ENCODE assay signal across 8 mouse cellular contexts in the genomic region with DNA sequence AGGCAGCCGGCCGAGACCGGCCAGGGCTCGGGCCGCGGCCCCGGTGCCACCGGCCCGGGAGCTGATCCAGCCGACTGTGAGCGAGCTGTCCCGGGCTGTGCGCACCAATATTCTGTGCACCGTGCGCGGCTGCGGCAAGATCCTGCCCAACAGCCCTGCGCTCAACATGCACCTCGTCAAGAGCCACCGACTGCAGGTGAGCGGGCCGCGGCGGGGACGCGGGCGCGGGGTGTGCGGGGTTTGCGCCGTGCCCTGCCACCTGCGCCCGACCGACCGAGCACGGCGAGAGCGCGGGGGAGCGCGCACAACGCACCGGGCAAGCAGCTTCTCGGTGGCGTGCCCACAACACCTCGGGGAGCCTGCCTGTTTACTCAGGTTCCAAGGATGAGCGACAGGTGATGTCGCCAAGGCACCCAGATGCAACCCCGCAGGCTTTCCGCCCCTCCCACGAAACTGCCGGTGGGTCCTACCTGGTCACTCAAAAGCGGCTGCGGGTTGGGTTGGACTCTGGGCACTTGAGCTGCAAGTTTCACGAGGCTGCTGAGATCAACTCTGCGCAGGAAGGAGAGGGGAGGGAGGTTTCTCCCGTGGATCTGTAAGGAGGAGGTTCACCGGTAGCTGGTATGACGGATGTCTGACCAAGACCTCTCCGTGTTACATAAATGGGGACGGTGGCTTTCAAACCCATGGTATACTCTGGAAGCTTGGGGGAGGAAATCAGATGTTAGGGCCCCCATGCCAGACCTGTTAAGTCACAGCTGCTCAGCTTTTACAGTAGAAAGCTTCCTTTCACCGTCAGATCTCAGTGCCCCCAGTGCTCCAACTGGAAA. TPM values are rescaled to one million over a fixed set of nuclear protein-coding genes. Genes with fewer than 3 reads are reported as not detected.
DNase-seq lines count a peak whose midpoint lies in the region; ATAC-seq lines count a peak whose summit lies in the region.

No protein-coding gene starts in this region.

- peak overlapping the region; percentile 98 for H3K4me2 ChIP-seq in heart, embryonic 11.5 days
- H3K4me2 ChIP-seq in kidney, embryonic 14.5 days (replicated peaks; ENCODE audit: low read depth, low read length) = peak overlapping the region; percentile 97
- peak overlapping the region; percentile 98 for H3K4me2 ChIP-seq in neural tube, embryonic 12.5 days (replicated peaks)

- under 1% methylated on average over 52 of the region's 62 CpGs for WGBS in heart, embryonic 11.5 days (ENCODE audit: insufficient replicate concordance)
- under 1% methylated on average over 56 of the region's 62 CpGs for WGBS in kidney, embryonic 14.5 days
- WGBS in neural tube, embryonic 12.5 days = under 1% methylated on average over 62 of the region's 62 CpGs

- H3K36me3 ChIP-seq in heart, embryonic 11.5 days (ENCODE audit: control insufficient read depth, insufficient read depth, low read length) = 0 out of 2 replicates have a peak, but pooled peaks cover 2% of the 10 kb centered on the region
- peaks cover 7% of the 10 kb centered on the region; the same call in 1 of the 2 replicates for H3K36me3 ChIP-seq in kidney, embryonic 14.5 days (ENCODE audit: control insufficient read depth, insufficient read depth, low read length)
- H3K36me3 ChIP-seq in neural tube, embryonic 12.5 days = no peaks in the 10 kb centered on the region

- H3K9me3 ChIP-seq in heart, embryonic 11.5 days (replicated peaks; ENCODE audit: control insufficient read depth, low read length) = no peaks in the 10 kb centered on the region
- H3K9me3 ChIP-seq in kidney, embryonic 14.5 days (ENCODE audit: control insufficient read depth, low read length) = no peaks in the 10 kb centered on the region
- no peaks in the 10 kb centered on the region for H3K9me3 ChIP-seq in neural tube, embryonic 12.5 days

- 0 out of 2 replicates have a peak overlapping the region, but pooled peaks have one; percentile 29 for H3K27ac ChIP-seq in heart, embryonic 11.5 days (ENCODE audit: low read depth, low read length)
- H3K27ac ChIP-seq in kidney, embryonic 14.5 days (ENCODE audit: low read depth, low read length) = 0 out of 2 replicates have a peak overlapping the region, but pooled peaks have one; percentile 37
- 0 out of 2 replicates have a peak overlapping the region, but pooled peaks have one; percentile 7 for H3K27ac ChIP-seq in neural tube, embryonic 12.5 days

- DNase-seq in left cerebral cortex, adult 18-20 months (ENCODE audit: low spot score in 2 of 2) = peak; percentile 35 to 47
- no peak for DNase-seq in left cerebral cortex, adult 11 months (ENCODE audit: low spot score)
- DNase-seq in embryo, embryonic 10.5 days (ENCODE audit: low spot score) = peak; percentile 26
- peak; percentile 33 to 44 for DNase-seq in lung, adult 18-20 months
- peak; percentile 28 to 30 for DNase-seq in thymus, adult 18-20 months

- peak; percentile 48; the same call in 1 of the 2 replicates for ATAC-seq in heart, embryonic 11.5 days (replicated peaks; ENCODE audit: insufficient number of reproducible peaks, low FRiP score, low TSS enrichment)
- peak; percentile 68 for ATAC-seq in kidney, embryonic 14.5 days (ENCODE audit: low FRiP score, low TSS enrichment)
- ATAC-seq in neural tube, embryonic 12.5 days (ENCODE audit: low FRiP score, low read depth) = peak; percentile 80

- no peaks in the 10 kb centered on the region for H3K27me3 ChIP-seq in heart, embryonic 11.5 days (ENCODE audit: control insufficient read depth, insufficient read depth, low read length)
- no peaks in the 10 kb centered on the region for H3K27me3 ChIP-seq in kidney, embryonic 14.5 days (ENCODE audit: control insufficient read depth, insufficient read depth, low read length)
- H3K27me3 ChIP-seq in neural tube, embryonic 12.5 days (replicated peaks) = no peaks in the 10 kb centered on the region

- peaks cover 42% of the 10 kb centered on the region for H3K4me1 ChIP-seq in heart, embryonic 11.5 days (ENCODE audit: control insufficient read depth, insufficient read depth, low read length)
- H3K4me1 ChIP-seq in kidney, embryonic 14.5 days (ENCODE audit: control insufficient read depth, insufficient read depth, low read length) = no peaks in the 10 kb centered on the region
- peaks cover 20% of the 10 kb centered on the region for H3K4me1 ChIP-seq in neural tube, embryonic 12.5 days

- H3K9ac ChIP-seq in heart, embryonic 11.5 days (ENCODE audit: low read depth, low read length) = peak overlapping the region; percentile 84
- peak overlapping the region; percentile 86 for H3K9ac ChIP-seq in kidney, embryonic 14.5 days (ENCODE audit: low read depth, low read length)
- H3K9ac ChIP-seq in neural tube, embryonic 12.5 days = peak overlapping the region; percentile 90

- peak overlapping the region; percentile 90 for H3K4me3 ChIP-seq in heart, embryonic 11.5 days (ENCODE audit: low read depth, low read length)
- H3K4me3 ChIP-seq in kidney, embryonic 14.5 days (ENCODE audit: low read length) = peak overlapping the region; percentile 97
- H3K4me3 ChIP-seq in neural tube, embryonic 12.5 days = peak overlapping the region; percentile 96

RNA-seq across cellular contexts. Expression of a gene that starts 0.6 kb away (rescaled TPM):
- total RNA-seq in left cerebral cortex, adult 18-20 months (2021) = 10 to 100 TPM; 76.7 to 77.7 TPM
- 8.9 and 10.5 TPM in 2 replicates for polyA plus RNA-seq in heart, embryonic 11.5 days (2014; fragmentation: Nextera tagmentation; extraction: Ambion mirVana)
- polyA plus RNA-seq in kidney, embryonic 14.5 days (2014; fragmentation: Nextera tagmentation; extraction: Ambion mirVana) = 8.9 and 13.8 TPM in 2 replicates
- 21.5 and 22.9 TPM in 2 replicates for polyA plus RNA-seq in neural tube, embryonic 12.5 days (2016; fragmentation: Nextera tagmentation; extraction: Ambion mirVana)

RNA-seq across cellular contexts. Expression of a gene that starts 22.2 kb away (rescaled TPM):
- 1 to 10 TPM; 1.0 to 2.0 TPM for total RNA-seq in left cerebral cortex, adult 18-20 months (2021)
- polyA plus RNA-seq in heart, embryonic 11.5 days (2014; fragmentation: Nextera tagmentation; extraction: Ambion mirVana) = 32.8 and 34.0 TPM in 2 replicates
- polyA plus RNA-seq in kidney, embryonic 14.5 days (2014; fragmentation: Nextera tagmentation; extraction: Ambion mirVana) = 47.1 and 53.0 TPM in 2 replicates
- polyA plus RNA-seq in neural tube, embryonic 12.5 days (2016; fragmentation: Nextera tagmentation; extraction: Ambion mirVana) = 24.5 and 24.7 TPM in 2 replicates

RNA-seq across cellular contexts. Expression of a gene that starts 22.5 kb away (rescaled TPM):
- 10 to 100 TPM; 17.8 to 18.2 TPM for total RNA-seq in left cerebral cortex, adult 18-20 months (2021)
- polyA plus RNA-seq in heart, embryonic 11.5 days (2014; fragmentation: Nextera tagmentation; extraction: Ambion mirVana) = 102 and 113 TPM in 2 replicates
- polyA plus RNA-seq in kidney, embryonic 14.5 days (2014; fragmentation: Nextera tagmentation; extraction: Ambion mirVana) = 80.2 and 111 TPM in 2 replicates
- 52.1 and 64.2 TPM in 2 replicates for polyA plus RNA-seq in neural tube, embryonic 12.5 days (2016; fragmentation: Nextera tagmentation; extraction: Ambion mirVana)

RNA-seq across cellular contexts. Expression of a gene that starts 35.0 kb away (rescaled TPM):
- total RNA-seq in left cerebral cortex, adult 18-20 months (2021) = 10 to 100 TPM; 10.1 to 11.8 TPM
- 0.66 and 0.83 TPM in 2 replicates for polyA plus RNA-seq in heart, embryonic 11.5 days (2014; fragmentation: Nextera tagmentation; extraction: Ambion mirVana)
- polyA plus RNA-seq in kidney, embryonic 14.5 days (2014; fragmentation: Nextera tagmentation; extraction: Ambion mirVana) = 2.5 and 2.7 TPM in 2 replicates
- polyA plus RNA-seq in neural tube, embryonic 12.5 days (2016; fragmentation: Nextera tagmentation; extraction: Ambion mirVana) = 4.9 and 5.7 TPM in 2 replicates

RNA-seq across cellular contexts. Expression of a gene that starts 49.6 kb away (rescaled TPM):
- total RNA-seq in left cerebral cortex, adult 18-20 months (2021) = 10 to 100 TPM; 39.1 to 47.5 TPM
- 91.7 and 95.2 TPM in 2 replicates for polyA plus RNA-seq in heart, embryonic 11.5 days (2014; fragmentation: Nextera tagmentation; extraction: Ambion mirVana)
- polyA plus RNA-seq in kidney, embryonic 14.5 days (2014; fragmentation: Nextera tagmentation; extraction: Ambion mirVana) = 182 and 198 TPM in 2 replicates
- polyA plus RNA-seq in neural tube, embryonic 12.5 days (2016; fragmentation: Nextera tagmentation; extraction: Ambion mirVana) = 108 and 109 TPM in 2 replicates
